Mouse (Mus musculus) midbrain, postnatal 0 days (tissue): ENCODE measurements around the gene Gprc5d. TPM values are rescaled to one million over a fixed set of nuclear protein-coding genes. Genes with fewer than 3 reads are reported as not detected.

Source experiments
- ATAC-seq: fragments of 200-750 bp; cut with Nextera tagmentation; 2 replicates; pipeline ENCODE4 v1.8.0; 2017; ENCODE audit warnings: moderate number of reproducible peaks, mild to moderate bottlenecking, moderate TSS enrichment, moderate library complexity; ENCODE audit not compliant: low FRiP score
- DNase-seq: peaks from one replicate; pipeline ENCODE4 v3.0.0-alpha.2; 2015; ENCODE audit warnings: low spot score
- H3K27ac ChIP-seq: fragments of 300-500 bp; sonication (generic); 2 replicates; pipeline ENCODE4 v1.5.1; 2014; ENCODE audit warnings: low read depth, mild to moderate bottlenecking, low read length, mixed read lengths
- H3K27me3 ChIP-seq: fragments of 300-500 bp; sonication (generic); 2 replicates; pipeline ENCODE4 v1.6.1; 2014; ENCODE audit warnings: low read length, control low read depth, mixed read lengths; ENCODE audit not compliant: insufficient read depth
- H3K36me3 ChIP-seq: fragments of 300-500 bp; sonication (generic); 2 replicates; pipeline ENCODE4 v1.6.1; 2014; ENCODE audit warnings: low read length, control low read depth, mixed read lengths; ENCODE audit not compliant: insufficient read depth
- H3K4me1 ChIP-seq: fragments of 300-500 bp; sonication (generic); 2 replicates; pipeline ENCODE4 v1.6.1; 2014; ENCODE audit warnings: mild to moderate bottlenecking, control low read depth, antibody characterized with exemption, low read length, mixed read lengths; ENCODE audit not compliant: insufficient read depth
- H3K4me2 ChIP-seq: fragments of 300-500 bp; sonication (generic); 2 replicates; pipeline ENCODE4 v1.6.1; 2014; ENCODE audit warnings: low read depth, mild to moderate bottlenecking, low read length, mixed read lengths; ENCODE audit not compliant: poor library complexity, severe bottlenecking
- H3K4me3 ChIP-seq: fragments of 300-500 bp; sonication (generic); 2 replicates; pipeline ENCODE4 v1.5.1; 2014; ENCODE audit warnings: low read depth, mild to moderate bottlenecking, low read length, moderate library complexity
- H3K9ac ChIP-seq: fragments of 300-500 bp; sonication (generic); replicated peaks from 2 replicates; pipeline ENCODE4 v1.6.1; 2014; ENCODE audit warnings: mild to moderate bottlenecking, low read length, moderate library complexity, mixed read lengths; ENCODE audit not compliant: poor library complexity, severe bottlenecking
- H3K9me3 ChIP-seq: fragments of 300-500 bp; sonication (generic); 2 replicates; pipeline ENCODE4 v1.6.1; 2016; ENCODE audit warnings: low read length, control low read depth
- CTCF ChIP-seq: IDR thresholded peaks from 2 replicates; pipeline ENCODE4 v1.5.1; 2016; ENCODE audit warnings: antibody characterized with exemption, mild to moderate bottlenecking
- WGBS: fragments of 180-500 bp; shearing (Covaris S2); extraction: QIAGEN DNeasy Blood & Tissue Kit; methylation state at CpG from one replicate; pipeline ENCODE4 v1.1.7; 2014; 5-methylcytosine and 5-hydroxymethylcytosine counted together
- polyA plus RNA-seq: library from polyadenylated mRNA; unstranded; fragments of >200 nt; fragmentation: Nextera tagmentation; extraction: Ambion mirVana; gene quantifications from 2 replicates; pipeline ENCODE4 v1.2.1, GENCODE M21; 2015
- total RNA-seq: library from RNA; depleted of rRNA; stranded (reverse); fragments of >200 nt; gene quantifications from 2 replicates; pipeline ENCODE4 v1.2.3, GENCODE M21; 2014

Gprc5d gene
- total and polyA plus RNA-seq, 2 experiments from 2014 or later: 0.27 TPM; not detected in 1

DNA sequence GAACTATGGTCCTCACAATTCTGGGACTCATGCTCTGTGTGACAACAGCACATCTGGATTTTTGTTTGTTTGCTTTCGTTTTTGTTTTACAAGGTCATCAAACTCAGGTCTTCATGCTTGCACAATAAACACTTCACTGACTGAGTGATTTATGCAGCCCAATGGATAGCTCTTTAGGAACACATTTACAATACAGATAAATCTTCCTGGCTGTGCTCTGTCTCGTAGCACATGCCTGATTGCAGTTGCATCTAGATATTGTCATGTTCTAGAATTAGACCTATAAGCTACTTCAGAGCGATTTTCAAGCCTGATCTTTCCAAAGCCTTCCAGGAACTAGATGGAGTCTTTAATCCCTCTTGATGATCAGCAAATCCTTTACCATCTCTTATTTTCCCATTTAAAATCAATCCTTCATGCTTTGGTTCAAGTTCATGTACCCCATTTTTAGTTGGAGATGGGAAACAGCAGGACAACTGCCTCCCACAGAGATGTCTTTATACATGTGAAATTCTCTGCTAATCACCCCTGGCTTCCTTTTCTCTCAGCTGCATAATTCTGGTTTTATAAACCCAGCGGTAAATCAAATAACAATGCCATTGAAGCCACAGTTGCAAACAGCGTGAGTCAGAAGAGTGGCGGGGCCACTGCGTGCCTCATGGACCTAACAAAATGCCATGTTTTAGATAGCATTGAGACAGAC is 5.5 kb downstream of the Gprc5d start:
- DNase-seq (peak; percentile 37), ATAC-seq (no peak)
- Histone ChIP-seq H3K9ac (no peak overlapping the region), H3K9me3 (no peaks in the 10 kb centered on the region), H3K4me2 (no peak overlapping the region), H3K27me3 (no peaks in the 10 kb centered on the region; the same call in 1 of the 2 replicates), H3K36me3 (no peaks in the 10 kb centered on the region), H3K4me1 (no peaks in the 10 kb centered on the region), H3K4me3 (no peak overlapping the region), H3K27ac (no peak overlapping the region)
- 13% methylated on average over 7 of the region's 7 CpGs for WGBS
- TF ChIP-seq CTCF: no peak

DNA sequence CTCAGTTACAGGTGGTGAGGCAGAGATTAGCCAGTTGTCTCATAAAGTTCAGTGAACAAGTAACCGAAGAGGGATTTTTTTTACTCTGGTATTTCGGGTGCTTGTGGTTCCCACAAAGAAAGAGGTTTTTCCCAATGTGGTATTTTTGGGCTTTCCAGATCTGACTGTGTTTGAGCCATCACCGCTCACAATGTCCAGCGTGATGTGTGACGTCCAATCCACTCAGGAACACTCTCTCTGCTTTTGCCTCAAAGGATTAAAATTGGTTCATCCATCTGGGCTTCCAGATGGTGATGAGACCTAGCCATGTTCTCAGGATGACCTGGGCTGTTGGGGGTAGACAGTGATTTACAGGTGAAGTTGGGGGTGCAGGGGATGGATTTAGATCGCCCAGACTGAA is 11.1 kb downstream of the Gprc5d start:
- Histone ChIP-seq H3K9me3 (no peaks in the 10 kb centered on the region), H3K4me2 (no peak overlapping the region), H3K9ac (no peak overlapping the region), H3K4me1 (peaks cover 4% of the 10 kb centered on the region; the same call in 1 of the 2 replicates), H3K27me3 (no peaks in the 10 kb centered on the region; the same call in 1 of the 2 replicates), H3K36me3 (no peaks in the 10 kb centered on the region), H3K4me3 (no peak overlapping the region), H3K27ac (no peak overlapping the region)
- TF ChIP-seq CTCF: no peak
- no peak for DNase-seq
- 91% methylated on average over 6 of the region's 6 CpGs for WGBS
- no peak for ATAC-seq

DNA sequence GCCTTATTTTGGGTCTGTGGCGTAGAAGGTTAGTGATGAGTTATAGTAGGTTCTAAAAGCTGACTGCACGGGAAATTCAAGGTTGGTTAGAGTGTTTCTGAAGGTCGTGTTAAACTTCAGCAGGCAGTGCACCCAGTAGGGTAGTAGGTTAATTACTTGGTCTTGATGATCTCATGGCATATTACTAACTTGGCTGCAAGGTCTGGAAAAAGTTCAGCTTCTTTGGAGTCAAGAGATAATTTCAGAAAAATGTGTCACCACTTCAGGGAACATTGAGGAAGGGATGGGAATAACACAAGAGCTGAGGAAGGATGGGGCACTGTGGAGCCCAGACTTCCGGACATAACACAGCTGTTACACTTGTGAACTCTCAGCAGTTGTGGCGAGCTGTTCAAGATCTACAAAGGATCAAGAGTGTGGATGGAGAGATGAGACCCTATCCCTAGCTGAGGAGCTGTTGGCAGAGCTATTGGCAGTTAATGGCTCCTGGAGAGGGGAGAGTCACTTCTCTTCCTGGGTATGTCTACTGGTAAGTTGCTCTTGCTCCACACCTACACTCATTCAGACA is 15.3 kb downstream of the Gprc5d start:
- TF ChIP-seq CTCF: no peak
- Histone ChIP-seq H3K4me1 (peaks cover 4% of the 10 kb centered on the region; the same call in 1 of the 2 replicates), H3K36me3 (no peaks in the 10 kb centered on the region), H3K9me3 (no peaks in the 10 kb centered on the region), H3K4me2 (no peak overlapping the region), H3K27ac (no peak overlapping the region), H3K4me3 (no peak overlapping the region), H3K27me3 (no peaks in the 10 kb centered on the region; the same call in 1 of the 2 replicates), H3K9ac (no peak overlapping the region)
- ATAC-seq (no peak), DNase-seq (no peak)
- 92% methylated on average over 5 of the region's 5 CpGs for WGBS

DNA sequence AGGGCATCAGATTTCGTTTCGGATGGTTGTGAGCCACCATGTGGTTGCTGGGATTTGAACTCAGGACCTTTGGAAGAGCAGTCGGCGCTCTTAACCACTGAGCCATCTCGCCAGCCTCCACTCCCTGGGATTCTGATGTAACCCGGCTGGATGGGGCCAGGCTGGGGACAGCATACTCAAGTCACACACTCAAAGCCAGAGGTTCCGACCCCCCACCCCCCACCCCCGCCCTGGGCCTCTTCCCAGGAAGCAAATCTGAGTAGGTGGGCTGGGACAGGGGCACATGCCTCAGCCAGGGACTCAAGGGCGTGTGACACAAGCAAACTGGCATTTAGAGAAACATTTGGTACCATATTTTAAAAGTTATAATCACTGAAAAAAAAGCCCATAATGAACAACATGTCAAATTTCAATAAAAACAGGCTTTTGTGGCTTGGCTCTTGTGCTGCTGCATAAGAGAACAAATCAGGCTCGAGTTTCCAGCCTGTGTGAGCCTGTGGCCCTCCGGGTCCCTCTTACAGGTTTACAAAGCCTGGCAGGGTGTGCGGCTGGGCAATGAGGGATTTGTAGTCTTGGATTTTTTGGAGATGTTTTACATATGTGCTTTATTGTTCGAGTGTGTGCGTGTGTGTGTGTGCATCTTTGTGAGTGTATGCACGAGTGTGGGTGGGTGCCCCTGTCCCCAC is 17.2 kb downstream of the Gprc5d start:
- 80% methylated on average over 15 of the region's 15 CpGs for whole genome bisulfite sequencing
- no peak for TF ChIP-seq CTCF

DNA sequence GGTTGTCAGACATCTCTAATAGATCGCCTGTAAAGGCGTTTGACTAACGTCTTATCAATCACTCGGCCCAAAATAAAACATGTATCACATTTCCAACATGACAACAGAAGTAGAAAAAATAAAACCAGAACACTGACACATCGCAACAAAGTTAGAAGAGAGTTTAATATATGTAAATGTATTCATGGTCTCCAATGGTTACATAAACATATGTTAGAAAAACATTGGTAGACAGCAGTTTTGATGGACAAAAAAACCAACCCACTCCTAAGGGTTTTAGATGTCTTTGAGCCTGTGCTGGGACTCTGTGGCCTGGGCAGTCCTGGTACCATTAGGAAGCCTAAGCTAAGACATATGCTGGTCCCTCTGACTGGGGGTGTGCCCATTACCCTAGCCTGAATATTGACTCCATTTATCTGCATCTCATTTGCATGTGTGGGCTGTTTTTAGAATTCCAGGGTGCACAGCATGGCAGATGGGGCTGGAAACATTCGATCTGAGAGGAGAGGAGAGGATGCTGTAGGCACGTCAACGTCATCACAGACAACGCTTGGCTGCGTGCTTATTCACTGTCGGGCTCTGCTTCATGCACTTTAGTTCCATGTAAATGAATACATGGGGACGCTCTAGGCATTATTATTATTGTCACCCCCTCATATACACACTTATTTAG is 25.1 kb downstream of the Gprc5d start:
- no peak for ATAC-seq
- no peaks in the 10 kb centered on the region for H3K36me3 ChIP-seq
- no peak overlapping the region for H3K4me3 ChIP-seq
- H3K9ac ChIP-seq: no peak overlapping the region
- TF ChIP-seq CTCF: no peak
- 81% methylated on average over 12 of the region's 12 CpGs for WGBS
- no peak for DNase-seq
- no peak overlapping the region for H3K27ac ChIP-seq
- H3K27me3 ChIP-seq: no peaks in the 10 kb centered on the region
- no peaks in the 10 kb centered on the region for H3K4me1 ChIP-seq
- no peak overlapping the region for H3K4me2 ChIP-seq
- no peaks in the 10 kb centered on the region for H3K9me3 ChIP-seq

More for the DNA sequence above, 17.2 kb downstream of the Gprc5d start:
- Histone ChIP-seq H3K27ac (no peak overlapping the region), H3K36me3 (no peaks in the 10 kb centered on the region), H3K4me1 (peaks cover 4% of the 10 kb centered on the region; the same call in 1 of the 2 replicates), H3K9me3 (no peaks in the 10 kb centered on the region), H3K4me3 (no peak overlapping the region), H3K4me2 (no peak overlapping the region), H3K27me3 (no peaks in the 10 kb centered on the region), H3K9ac (no peak overlapping the region)
- ATAC-seq: no peak
- DNase-seq: no peak
